Mouse (Mus musculus) neural tube, embryonic 14.5 days (tissue): ENCODE measurements at regions not wholly inside any gene's neighbourhood (a gene's known extent, or its start where the extent isn't known, plus 50 kb on each side); places are given as distances from the start of the nearest gene placed in this dataset.
A peak's percentile ranks its signal among the peaks of the same experiment; 100 is the strongest.

Experiments used
- ATAC-seq: fragments of 200-750 bp; cut with Nextera tagmentation; 2 replicates; pipeline ENCODE4 v1.8.0; 2017; ENCODE audit warnings: low read depth, mild to moderate bottlenecking, moderate TSS enrichment, moderate library complexity
- H3K27ac ChIP-seq: fragments of 300-500 bp; sonication (generic); 2 replicates; pipeline ENCODE4 v1.5.1; 2014; ENCODE audit warnings: low read depth, mild to moderate bottlenecking, control low read depth, low read length, moderate library complexity, mixed read lengths
- H3K27me3 ChIP-seq: fragments of 300-500 bp; sonication (generic); 2 replicates; pipeline ENCODE4 v1.6.1; 2014; ENCODE audit warnings: low read length; ENCODE audit not compliant: control insufficient read depth, insufficient read depth
- H3K36me3 ChIP-seq: fragments of 300-500 bp; sonication (generic); 2 replicates; pipeline ENCODE4 v1.6.1; 2014; ENCODE audit warnings: low read length, mixed read lengths; ENCODE audit not compliant: control insufficient read depth, insufficient read depth
- H3K4me1 ChIP-seq: fragments of 300-500 bp; sonication (generic); 2 replicates; pipeline ENCODE4 v1.6.1; 2014; ENCODE audit warnings: low read length; ENCODE audit not compliant: control insufficient read depth, insufficient read depth
- H3K4me2 ChIP-seq: fragments of 300-500 bp; sonication (generic); 2 replicates; pipeline ENCODE4 v1.6.1; 2014; ENCODE audit warnings: mild to moderate bottlenecking, low read depth, low read length, control low read depth
- H3K4me3 ChIP-seq: fragments of 300-500 bp; sonication (generic); 2 replicates; pipeline ENCODE4 v1.5.1; 2014; ENCODE audit warnings: low read depth, low read length, control low read depth, mixed read lengths
- H3K9ac ChIP-seq: fragments of 300-500 bp; sonication (generic); replicated peaks from 2 replicates; pipeline ENCODE4 v1.6.1; 2014; ENCODE audit warnings: low read depth, mild to moderate bottlenecking, control low read depth, low read length, mixed read lengths
- H3K9me3 ChIP-seq: fragments of 300-500 bp; sonication (generic); 2 replicates; pipeline ENCODE4 v1.6.1; 2016; ENCODE audit warnings: low read length; ENCODE audit not compliant: control insufficient read depth
- WGBS: fragments of 180-500 bp; shearing (Covaris S2); extraction: QIAGEN DNeasy Blood & Tissue Kit; methylation state at CpG from one replicate; pipeline ENCODE4 v1.1.7; 2014; 5-methylcytosine and 5-hydroxymethylcytosine counted together

DNA sequence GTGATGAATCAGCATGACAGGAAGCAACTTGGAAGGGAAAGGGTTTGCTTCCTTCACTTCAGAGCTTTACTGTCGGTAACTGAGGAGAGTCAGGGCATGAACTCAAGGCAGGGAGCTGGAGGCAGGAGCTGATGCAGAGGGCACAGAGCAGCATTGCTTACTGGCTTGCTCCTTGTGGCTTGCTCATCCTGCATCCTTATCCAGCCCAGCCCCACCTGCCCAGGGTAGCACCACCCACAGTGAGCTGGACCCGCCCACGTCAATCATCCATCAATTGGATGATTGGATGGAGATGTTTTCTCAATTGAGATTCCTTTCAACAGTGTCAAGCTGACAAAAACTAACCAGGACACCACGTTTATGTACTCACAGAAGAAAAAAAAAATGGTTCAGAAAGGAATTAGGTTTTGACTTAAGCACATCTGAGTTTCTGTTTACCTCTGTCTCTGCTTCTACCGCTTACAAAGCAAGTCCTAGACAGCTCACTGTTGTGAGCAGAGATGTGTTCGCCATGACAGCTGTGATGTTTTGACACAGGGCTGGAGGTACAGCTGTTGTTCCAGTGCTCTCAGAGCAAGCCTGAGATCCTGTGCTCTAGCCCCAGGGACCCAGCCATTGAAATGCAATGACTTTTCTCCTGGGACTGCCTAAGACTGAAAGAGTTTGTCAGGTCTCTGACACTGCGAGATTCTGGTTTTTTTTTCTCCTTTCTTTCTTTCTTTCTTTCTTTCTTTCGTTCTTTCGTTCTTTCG, 186.6 kb upstream of the Hes1 start:
- Histone ChIP-seq H3K4me3 (no peak overlapping the region), H3K4me1 (0 out of 2 replicates have a peak, but pooled peaks cover 7% of the 10 kb centered on the region), H3K36me3 (no peaks in the 10 kb centered on the region), H3K27ac (no peak overlapping the region), H3K9ac (no peak overlapping the region), H3K27me3 (peaks cover 3% of the 10 kb centered on the region; the same call in 1 of the 2 replicates), H3K4me2 (no peak overlapping the region), H3K9me3 (no peaks in the 10 kb centered on the region)
- no peak for ATAC-seq
- 24% methylated on average over 10 of the region's 10 CpGs for WGBS

DNA sequence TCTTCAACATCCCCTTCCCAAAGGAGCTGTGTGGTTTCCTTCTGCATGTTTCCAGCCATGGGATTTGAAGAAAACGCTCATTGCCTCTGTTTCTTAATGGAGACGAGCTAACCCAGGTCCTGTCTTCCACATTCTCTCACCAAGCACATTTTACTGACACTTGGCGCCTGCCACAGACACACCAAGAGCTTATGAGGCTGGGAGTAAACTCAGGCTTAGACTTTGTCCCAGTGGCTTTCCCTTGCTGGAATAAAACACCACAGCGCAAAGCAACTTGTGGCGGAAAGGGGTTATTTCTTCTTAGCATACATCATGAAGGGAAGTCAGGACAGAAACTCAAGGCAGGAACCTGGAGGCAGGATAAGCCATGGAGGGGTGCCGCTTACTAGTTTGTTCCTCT, 184.5 kb upstream of the Hes1 start:
- H3K4me3 ChIP-seq = no peak overlapping the region
- no peak for ATAC-seq
- H3K4me2 ChIP-seq = no peak overlapping the region
- no peak overlapping the region for H3K27ac ChIP-seq
- no peak overlapping the region for H3K9ac ChIP-seq
- H3K4me1 ChIP-seq = peaks cover 16% of the 10 kb centered on the region
- no peaks in the 10 kb centered on the region for H3K9me3 ChIP-seq
- 83% methylated on average over 6 of the region's 6 CpGs for WGBS
- peaks cover 3% of the 10 kb centered on the region; the same call in 1 of the 2 replicates for H3K27me3 ChIP-seq
- H3K36me3 ChIP-seq = no peaks in the 10 kb centered on the region

DNA sequence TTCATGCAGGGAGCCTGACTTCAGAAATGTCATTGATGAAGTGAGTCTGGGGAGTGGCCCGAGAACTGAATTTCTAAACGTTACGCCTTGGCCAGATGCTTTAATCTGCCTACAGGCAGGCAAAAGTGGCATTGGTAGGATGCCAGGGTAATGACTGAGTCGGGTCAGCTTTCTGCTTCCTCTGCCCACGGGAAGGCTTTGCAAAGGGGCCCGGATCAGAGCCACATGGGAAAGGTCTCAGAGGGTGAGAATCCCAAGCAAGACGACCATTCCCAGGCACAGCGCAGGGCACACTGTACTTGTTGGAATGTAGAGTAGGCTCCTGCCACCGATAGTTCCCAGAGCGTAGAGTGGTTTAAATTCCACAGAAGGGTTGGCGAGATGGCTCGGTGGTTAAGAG, 182.7 kb upstream of the Hes1 start:
- no peak overlapping the region for H3K4me3 ChIP-seq
- no peaks in the 10 kb centered on the region for H3K36me3 ChIP-seq
- H3K4me2 ChIP-seq = no peak overlapping the region
- peaks cover 7% of the 10 kb centered on the region; the same call in 1 of the 2 replicates for H3K27me3 ChIP-seq
- 44% methylated on average over 12 of the region's 12 CpGs for WGBS
- no peak overlapping the region for H3K9ac ChIP-seq
- no peak overlapping the region for H3K27ac ChIP-seq
- ATAC-seq = no peak
- H3K9me3 ChIP-seq = no peaks in the 10 kb centered on the region
- H3K4me1 ChIP-seq = peaks cover 16% of the 10 kb centered on the region

DNA sequence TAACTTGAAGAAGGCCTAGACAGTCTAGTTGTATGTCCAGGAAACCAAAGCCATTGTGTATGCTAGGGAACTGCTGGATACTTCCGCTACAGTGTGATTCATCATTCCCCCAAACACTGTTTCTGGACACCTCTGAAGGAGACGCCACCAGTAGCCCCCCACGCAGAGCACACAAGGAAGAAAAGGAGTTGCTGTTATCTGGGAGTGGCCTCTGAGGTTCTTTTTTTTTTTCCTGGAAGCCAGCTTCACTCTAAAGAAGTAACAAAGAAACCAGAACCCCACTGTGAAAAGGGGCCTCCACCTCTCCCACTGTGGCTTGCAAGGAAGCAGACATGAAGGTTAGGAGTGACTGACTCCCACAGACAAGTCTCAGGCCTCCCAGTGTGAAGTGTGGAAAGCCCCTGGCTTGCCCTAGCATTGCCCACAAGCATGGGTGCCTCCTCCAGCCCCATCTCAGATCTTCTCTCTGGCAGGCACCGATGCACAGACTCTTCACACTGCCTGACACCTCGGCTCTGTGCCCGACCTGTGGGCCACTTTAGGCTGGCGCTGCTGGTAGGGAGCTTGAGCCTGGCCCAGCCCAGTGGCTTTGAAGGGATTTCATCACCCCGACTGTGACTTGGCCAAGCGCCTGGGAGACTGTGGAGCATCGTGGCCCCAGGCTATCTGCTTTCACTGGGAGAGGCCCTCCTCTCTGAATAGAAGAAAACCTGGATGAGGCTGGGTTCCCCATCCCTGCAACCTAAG, 181.8 kb upstream of the Hes1 start:
- no peak overlapping the region for H3K4me3 ChIP-seq
- peaks cover 16% of the 10 kb centered on the region for H3K4me1 ChIP-seq
- H3K4me2 ChIP-seq = no peak overlapping the region
- peak overlapping the region; percentile 2; the same call in 1 of the 2 replicates for H3K27ac ChIP-seq
- H3K9me3 ChIP-seq = no peaks in the 10 kb centered on the region
- H3K36me3 ChIP-seq = no peaks in the 10 kb centered on the region
- WGBS = 6% methylated on average over 10 of the region's 10 CpGs
- peak; percentile 71 for ATAC-seq
- no peak overlapping the region for H3K9ac ChIP-seq
- peaks cover 7% of the 10 kb centered on the region; the same call in 1 of the 2 replicates for H3K27me3 ChIP-seq

DNA sequence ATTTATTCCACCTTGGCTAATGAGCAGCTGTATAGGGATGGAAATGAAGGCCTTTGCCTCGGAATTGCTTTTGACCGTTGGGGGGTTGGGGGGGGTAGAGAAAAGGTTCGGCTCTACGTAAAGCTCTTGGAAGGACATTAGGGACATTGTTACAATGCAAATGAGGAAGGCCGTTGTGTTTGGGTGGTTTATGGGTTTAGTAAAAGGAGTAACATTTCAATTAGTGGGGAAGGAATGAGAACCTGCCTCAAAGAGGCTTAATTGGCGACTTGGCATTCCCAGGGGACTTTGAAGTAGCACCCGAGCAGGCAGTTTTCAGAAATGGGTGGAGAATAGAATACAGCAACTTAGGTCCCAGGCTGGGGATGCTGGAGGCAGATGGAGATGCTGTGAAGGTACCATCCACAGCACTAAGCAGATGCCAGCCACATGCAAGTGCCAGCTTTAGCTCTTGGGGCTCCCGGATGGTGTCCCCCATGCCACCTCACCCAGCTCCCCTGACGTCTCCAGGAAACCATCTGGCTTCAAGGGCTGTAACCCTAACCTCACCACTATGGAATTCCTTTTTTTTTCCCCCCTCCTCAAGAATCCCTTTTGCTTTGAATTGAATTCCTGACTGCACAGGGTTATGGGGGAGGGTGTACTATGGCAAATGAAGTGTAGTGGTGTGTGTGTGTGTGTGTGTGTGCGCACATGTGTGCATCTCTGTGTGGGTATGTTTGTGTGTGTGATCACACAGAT, 180.8 kb upstream of the Hes1 start:
- Histone ChIP-seq H3K4me1 (peaks cover 16% of the 10 kb centered on the region), H3K9ac (no peak overlapping the region), H3K4me3 (no peak overlapping the region), H3K9me3 (no peaks in the 10 kb centered on the region), H3K27me3 (peaks cover 7% of the 10 kb centered on the region; the same call in 1 of the 2 replicates), H3K27ac (no peak overlapping the region), H3K4me2 (no peak overlapping the region), H3K36me3 (no peaks in the 10 kb centered on the region)
- WGBS = 10% methylated on average over 10 of the region's 10 CpGs
- ATAC-seq = peak; percentile 66; the same call in 1 of the 2 replicates

DNA sequence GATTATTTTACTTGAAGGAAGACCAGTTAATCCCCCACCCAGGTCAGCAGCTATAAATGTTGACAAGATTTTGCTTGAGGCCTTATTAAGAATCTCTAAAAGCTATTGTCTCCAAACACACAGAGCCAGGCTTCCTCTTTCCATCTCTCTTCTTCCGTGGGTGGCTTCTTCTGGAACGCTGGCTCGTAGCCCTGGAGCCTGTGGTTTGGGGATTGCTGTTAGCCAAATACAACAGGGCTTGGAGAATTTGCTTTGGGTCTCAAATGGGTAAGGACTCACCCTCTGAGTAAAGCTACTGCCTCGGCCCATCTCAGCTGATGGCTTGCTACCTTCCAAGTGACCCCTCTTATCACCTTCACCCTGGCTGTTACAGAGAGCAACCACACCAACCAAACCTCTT, 179.3 kb upstream of the Hes1 start:
- peaks cover 7% of the 10 kb centered on the region; the same call in 1 of the 2 replicates for H3K27me3 ChIP-seq
- 82% methylated on average over 4 of the region's 4 CpGs for WGBS

DNA sequence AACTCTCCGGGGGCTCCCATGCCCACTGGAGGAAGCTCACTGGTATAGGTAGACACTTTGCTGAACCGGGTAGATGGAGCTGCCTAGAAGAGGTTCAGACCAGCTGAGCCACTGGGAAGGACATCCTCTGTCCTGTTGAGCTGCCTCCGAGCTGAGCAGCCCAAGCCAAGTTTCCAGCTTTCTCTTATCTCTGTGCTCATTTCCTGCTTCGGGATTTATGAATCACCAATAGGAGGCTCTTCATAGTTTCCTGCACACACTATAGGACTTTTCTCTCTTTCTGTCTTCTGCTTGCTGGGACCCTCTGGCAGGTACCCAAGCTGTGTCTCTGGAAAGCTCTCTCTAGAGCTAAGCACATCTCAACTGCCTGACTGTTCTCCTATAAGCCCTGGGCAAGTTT, 177.4 kb upstream of the Hes1 start:
- H3K27me3 ChIP-seq = 0 out of 2 replicates have a peak, but pooled peaks cover 5% of the 10 kb centered on the region
- no peak for ATAC-seq
- WGBS = 79% methylated on average over 4 of the region's 4 CpGs

More for the DNA sequence above, 179.3 kb upstream of the Hes1 start:
- H3K9ac ChIP-seq = no peak overlapping the region
- ATAC-seq = no peak
- no peak overlapping the region for H3K4me2 ChIP-seq
- no peaks in the 10 kb centered on the region for H3K9me3 ChIP-seq
- H3K4me3 ChIP-seq = no peak overlapping the region
- H3K27ac ChIP-seq = no peak overlapping the region
- H3K4me1 ChIP-seq = peaks cover 16% of the 10 kb centered on the region
- H3K36me3 ChIP-seq = no peaks in the 10 kb centered on the region

DNA sequence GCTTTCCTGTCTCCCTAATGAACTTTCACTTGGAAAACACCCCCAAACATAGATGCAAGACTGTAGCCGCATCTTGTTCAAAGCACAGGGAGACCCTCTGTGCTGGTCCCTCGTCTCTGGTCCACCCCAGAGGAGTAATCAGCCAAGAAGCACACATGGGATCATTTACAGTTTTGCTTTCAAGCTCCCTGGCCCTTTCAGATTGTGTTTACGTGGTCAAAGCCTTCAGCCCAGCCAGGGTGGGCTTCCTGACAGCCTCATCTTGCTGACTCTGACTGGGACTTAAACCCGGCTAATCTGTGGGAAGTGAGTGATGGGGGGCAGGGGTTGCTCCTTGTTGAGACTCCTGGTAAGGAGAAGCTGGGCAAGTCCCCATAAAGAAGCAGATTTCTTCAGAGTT, 174.8 kb upstream of the Hes1 start:
- H3K4me2 ChIP-seq = no peak overlapping the region
- H3K9ac ChIP-seq = no peak overlapping the region
- no peak for ATAC-seq
- peaks cover 11% of the 10 kb centered on the region for H3K4me1 ChIP-seq
- no peaks in the 10 kb centered on the region for H3K9me3 ChIP-seq
- no peaks in the 10 kb centered on the region for H3K36me3 ChIP-seq
- H3K27me3 ChIP-seq = 0 out of 2 replicates have a peak, but pooled peaks cover 5% of the 10 kb centered on the region
- no peak overlapping the region for H3K4me3 ChIP-seq
- H3K27ac ChIP-seq = no peak overlapping the region
- 58% methylated on average over 4 of the region's 4 CpGs for WGBS

More for the DNA sequence above, 177.4 kb upstream of the Hes1 start:
- Histone ChIP-seq H3K9ac (no peak overlapping the region), H3K4me3 (no peak overlapping the region), H3K36me3 (no peaks in the 10 kb centered on the region), H3K4me1 (peaks cover 14% of the 10 kb centered on the region), H3K27ac (no peak overlapping the region), H3K4me2 (no peak overlapping the region), H3K9me3 (no peaks in the 10 kb centered on the region)
